Mouse (Mus musculus) hindbrain, embryonic 15.5 days (tissue): ENCODE measurements around the gene Krtap20-2. TPM values are rescaled to one million over a fixed set of nuclear protein-coding genes. Genes with fewer than 3 reads are reported as not detected.
"Not testable (repeated sequence)": the region's sequence is repeated elsewhere in the genome, so short reads cannot be mapped to it uniquely, and the experiment has no call there.

Experiments
- ATAC-seq: fragments of 200-750 bp; cut with Nextera tagmentation; 2 replicates; pipeline ENCODE4 v1.8.0; 2017; ENCODE audit warnings: low read depth, moderate number of reproducible peaks, moderate TSS enrichment; ENCODE audit not compliant: low FRiP score
- H3K27ac ChIP-seq: fragments of 300-500 bp; sonication (generic); replicated peaks from 2 replicates; pipeline ENCODE4 v1.5.1; 2015; ENCODE audit warnings: mild to moderate bottlenecking, inconsistent platforms
- H3K27me3 ChIP-seq: fragments of 300-500 bp; sonication (generic); 2 replicates; pipeline ENCODE4 v1.6.1; 2015; ENCODE audit warnings: control low read depth, inconsistent platforms
- H3K36me3 ChIP-seq: fragments of 300-500 bp; sonication (generic); 2 replicates; pipeline ENCODE4 v1.6.1; 2015; ENCODE audit warnings: control low read depth, inconsistent platforms
- H3K4me1 ChIP-seq: fragments of 300-500 bp; sonication (generic); replicated peaks from 2 replicates; pipeline ENCODE4 v1.6.1; 2015; ENCODE audit warnings: control low read depth, inconsistent platforms
- H3K4me2 ChIP-seq: fragments of 300-500 bp; sonication (generic); 2 replicates; pipeline ENCODE4 v1.6.1; 2015; ENCODE audit warnings: moderate library complexity, mild to moderate bottlenecking, inconsistent platforms
- H3K4me3 ChIP-seq: fragments of 300-500 bp; sonication (generic); 2 replicates; pipeline ENCODE4 v1.5.1; 2015; ENCODE audit warnings: mild to moderate bottlenecking, inconsistent platforms
- H3K9ac ChIP-seq: fragments of 300-500 bp; sonication (generic); 2 replicates; pipeline ENCODE4 v1.6.1; 2015; ENCODE audit warnings: inconsistent platforms
- H3K9me3 ChIP-seq: fragments of 300-500 bp; sonication (generic); 2 replicates; pipeline ENCODE4 v1.6.1; 2016; ENCODE audit warnings: control low read depth, inconsistent platforms
- WGBS: fragments of 180-500 bp; shearing (Covaris S2); methylation state at CpG from one replicate; pipeline ENCODE4 v1.1.7; 2015; 5-methylcytosine and 5-hydroxymethylcytosine counted together
- polyA plus RNA-seq: library from polyadenylated mRNA; unstranded; fragments of >200 nt; fragmentation: Nextera tagmentation; extraction: Ambion mirVana; gene quantifications from 2 replicates; pipeline ENCODE4 v1.2.1, GENCODE M21; 2015

The Krtap20-2 gene
- not detected in 2 replicates for polyA plus RNA-seq

DNA sequence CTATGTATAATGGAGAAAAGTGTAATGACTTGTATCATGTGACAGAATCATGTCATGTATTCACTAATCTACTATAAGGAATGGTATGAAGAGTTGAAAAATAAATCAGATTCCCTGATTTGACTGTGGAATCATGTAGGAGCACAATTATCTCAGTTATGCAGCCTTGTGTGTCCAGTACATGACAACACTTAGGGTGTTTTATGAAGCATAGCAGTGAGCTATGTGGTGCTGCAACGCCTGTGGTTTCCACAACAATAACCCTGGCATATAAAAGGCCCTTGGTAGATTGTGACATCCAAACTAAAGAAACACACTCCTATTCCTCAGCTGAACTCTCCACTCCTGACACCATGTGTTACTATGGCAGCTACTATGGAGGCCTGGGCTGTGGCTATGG lies at the start of gene Krtap20-2:
TSS of gene Krtap20-2 (plus strand) at position 301 of the 400 bp plus-strand sequence.
- 80% methylated on average over 1 of the region's 1 CpGs for WGBS
- Histone ChIP-seq H3K4me3 (no peak within 1 kb of the TSS), H3K9me3 (no peaks in the 10 kb centered on the region), H3K27ac (no peak within 1 kb of the TSS), H3K36me3 (no peaks in the 10 kb centered on the region), H3K9ac (no peak within 1 kb of the TSS), H3K4me2 (no peak within 1 kb of the TSS), H3K27me3 (no peaks in the 10 kb centered on the region), H3K4me1 (no peaks in the 10 kb centered on the region)
- ATAC-seq = no peak

DNA sequence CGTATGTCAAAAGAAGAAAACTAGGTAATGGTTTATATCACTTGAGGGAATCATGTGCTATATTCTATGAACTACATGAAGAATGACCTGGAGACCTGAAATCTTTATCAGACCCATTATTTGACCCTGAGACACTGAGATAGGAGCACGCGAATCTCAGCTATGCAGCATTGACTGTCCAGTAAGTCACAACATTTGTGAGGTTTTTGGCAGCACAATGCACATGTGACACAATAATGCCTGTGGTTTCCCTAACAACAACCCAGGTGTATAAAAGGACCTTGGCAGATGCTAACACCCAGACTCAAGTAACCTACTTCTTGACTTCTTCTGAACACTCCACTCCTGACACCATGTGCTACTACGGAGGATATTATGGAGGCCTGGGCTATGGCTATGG lies 48.0 kb upstream of the Krtap20-2 start, which contains the start of gene Gm9789:
TSS of gene Gm9789 (plus strand) at position 301 of the 400 bp plus-strand sequence.
- no peaks in the 10 kb centered on the region for H3K27me3 ChIP-seq
- no peak within 1 kb of the TSS for H3K4me2 ChIP-seq
- WGBS = 84% methylated on average over 4 of the region's 4 CpGs
- H3K4me3 ChIP-seq = no peak within 1 kb of the TSS
- no peaks in the 10 kb centered on the region for H3K4me1 ChIP-seq
- H3K36me3 ChIP-seq = no peaks in the 10 kb centered on the region
- no peak within 1 kb of the TSS for H3K9ac ChIP-seq
- no peaks in the 10 kb centered on the region for H3K9me3 ChIP-seq
- ATAC-seq = no peak
- no peak within 1 kb of the TSS for H3K27ac ChIP-seq

DNA sequence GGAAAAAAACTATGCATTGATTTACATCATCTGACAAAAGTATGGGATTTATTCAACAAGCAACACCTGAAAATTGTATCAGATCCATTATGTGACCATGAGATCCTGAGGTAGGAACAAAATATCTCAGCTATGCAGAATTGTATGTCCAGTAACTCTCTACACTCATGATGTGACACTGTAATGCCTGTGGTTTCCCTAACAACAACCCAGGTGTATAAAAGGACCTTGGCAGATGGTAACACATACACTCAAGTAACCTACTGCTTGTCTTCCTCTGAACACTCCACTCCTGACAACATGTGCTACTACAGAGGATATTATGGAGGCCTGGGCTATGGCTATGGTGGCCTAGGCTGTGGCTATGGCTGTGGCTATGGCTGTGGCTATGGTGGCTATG lies 36.5 kb upstream of the Krtap20-2 start, which contains the start of gene Gm7735:
TSS of gene Gm7735 (plus strand) at position 301 of the 400 bp plus-strand sequence.
- H3K4me1 ChIP-seq, H3K27me3 ChIP-seq, H3K27ac ChIP-seq, H3K4me3 ChIP-seq, H3K9me3 ChIP-seq, ATAC-seq, H3K36me3 ChIP-seq, H3K4me2 ChIP-seq, H3K9ac ChIP-seq: not testable (repeated sequence)

DNA sequence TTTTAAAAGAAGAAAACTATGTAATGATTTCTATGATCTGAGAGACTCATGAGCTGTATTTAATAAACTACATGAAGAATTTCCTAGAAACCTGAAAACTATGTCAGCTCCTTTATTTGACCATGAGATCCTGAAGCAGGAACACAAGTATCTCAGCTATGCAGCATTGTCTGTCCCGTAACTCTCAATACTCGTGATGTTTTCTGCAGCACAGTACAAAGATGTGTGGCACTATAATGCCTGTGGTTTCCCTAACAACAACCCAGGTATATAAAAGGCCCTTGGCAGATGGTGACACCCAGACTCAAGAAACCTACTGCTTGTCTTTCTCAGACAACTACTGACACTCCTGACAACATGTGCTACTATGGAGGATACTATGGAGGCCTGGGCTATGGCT lies 31.2 kb upstream of the Krtap20-2 start, which contains the start of gene 1110057P08Rik:
TSS of gene 1110057P08Rik (plus strand) at position 301 of the 400 bp plus-strand sequence.
- no peak within 1 kb of the TSS for H3K4me2 ChIP-seq
- no peak for ATAC-seq
- H3K27me3 ChIP-seq = no peaks in the 10 kb centered on the region
- no peak within 1 kb of the TSS for H3K4me3 ChIP-seq
- no peaks in the 10 kb centered on the region for H3K9me3 ChIP-seq
- H3K9ac ChIP-seq = no peak within 1 kb of the TSS
- 74% methylated on average over 2 of the region's 2 CpGs for WGBS
- H3K36me3 ChIP-seq = no peaks in the 10 kb centered on the region
- no peaks in the 10 kb centered on the region for H3K4me1 ChIP-seq
- H3K27ac ChIP-seq = no peak within 1 kb of the TSS

DNA sequence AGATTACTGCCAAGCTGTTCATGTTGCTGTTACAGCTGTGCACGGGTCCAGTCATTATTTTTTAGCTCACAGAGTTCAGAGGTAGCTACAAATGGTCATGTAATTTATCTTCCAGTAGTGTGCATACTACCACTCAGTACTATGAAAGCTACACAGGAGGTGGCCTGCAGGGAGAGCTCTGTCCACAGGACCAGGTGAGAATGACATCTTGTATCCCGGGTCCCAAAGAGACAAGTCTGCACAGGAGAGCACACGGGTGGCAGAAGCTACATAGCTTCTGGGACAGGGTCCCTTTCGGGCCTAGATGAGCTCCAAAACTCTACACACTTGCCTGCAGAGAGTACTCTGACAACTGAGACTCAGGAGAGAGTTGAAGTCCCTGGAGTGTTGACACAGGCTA lies 17.0 kb upstream of the Krtap20-2 start:
- no peaks in the 10 kb centered on the region for H3K9me3 ChIP-seq
- H3K27me3 ChIP-seq = no peaks in the 10 kb centered on the region
- WGBS = 86% methylated on average over 4 of the region's 4 CpGs
- H3K4me1 ChIP-seq = no peaks in the 10 kb centered on the region
- ATAC-seq = no peak
- H3K9ac ChIP-seq = no peak overlapping the region
- no peak overlapping the region for H3K4me3 ChIP-seq
- H3K4me2 ChIP-seq = no peak overlapping the region
- H3K27ac ChIP-seq = no peak overlapping the region
- no peaks in the 10 kb centered on the region for H3K36me3 ChIP-seq

Other genes with a start within 250 kb of the Krtap20-2 start
- not detected in 2 replicates for gene Krtap16-3, start 243.0 kb upstream of the Krtap20-2 start, polyA plus RNA-seq
- gene Krtap22-2, start 195.1 kb upstream of the Krtap20-2 start, polyA plus RNA-seq = not detected in 2 replicates
- gene Gm10229, start 190.6 kb upstream of the Krtap20-2 start, polyA plus RNA-seq = not detected in 2 replicates
- gene Krtap6-1, start 174.2 kb upstream of the Krtap20-2 start, polyA plus RNA-seq = not detected in 2 replicates
- not detected in 2 replicates for gene Gm10228, start 164.4 kb upstream of the Krtap20-2 start, polyA plus RNA-seq
- gene Krtap6-5, start 158.0 kb upstream of the Krtap20-2 start, polyA plus RNA-seq = not detected in 2 replicates
- not detected in 2 replicates for gene 1110025L11Rik, start 141.9 kb upstream of the Krtap20-2 start, polyA plus RNA-seq
- gene Krtap6-3, start 121.8 kb upstream of the Krtap20-2 start, polyA plus RNA-seq = not detected in 2 replicates
- gene Gm6358, start 65.0 kb upstream of the Krtap20-2 start, polyA plus RNA-seq = not detected in 2 replicates
- not detected in 2 replicates for gene Gm10061, start 54.8 kb upstream of the Krtap20-2 start, polyA plus RNA-seq
- not detected in 2 replicates for gene Gm9789, start 47.9 kb upstream of the Krtap20-2 start, polyA plus RNA-seq
- not detected in 2 replicates for gene Gm7735, start 36.4 kb upstream of the Krtap20-2 start, polyA plus RNA-seq
- gene 1110057P08Rik, start 31.1 kb upstream of the Krtap20-2 start, polyA plus RNA-seq = not detected in 2 replicates
- not detected in 2 replicates for gene Krtap21-1, start 198.0 kb downstream of the Krtap20-2 start, polyA plus RNA-seq
- gene Krtap6-2, start 214.2 kb downstream of the Krtap20-2 start, polyA plus RNA-seq = not detected in 2 replicates